Mouse (Mus musculus): ENCODE data around the gene Msl2.

- TF ChIP-seq POLR2A (IDR thresholded peaks at IDR 0.05; ENCODE audit: low read depth, low read length) (no peak), CTCF (IDR thresholded peaks at IDR 0.05; ENCODE audit: borderline replicate concordance, insufficient read depth, low read length) (no peak)
Observed at GRCm38 (mm10) chr9:101053279-101053678, 20.6 kb upstream of the Msl2 start.
